Mouse (Mus musculus) adrenal gland, postnatal 4 days (tissue): ENCODE results near the gene Ttn. TPM values are rescaled to one million over a fixed set of nuclear protein-coding genes. Genes with fewer than 3 reads are reported as not detected.
"Not testable (repeated sequence)": the region's sequence is repeated elsewhere in the genome, so short reads cannot be mapped to it uniquely, and the experiment has no call there.

Experiments
- DNase-seq, 2 experiments: peaks; one replicate each; pipeline ENCODE4 v3.0.0; 2021 to 2022; ENCODE audit warnings: low spot score in 2 of 2, mixed read lengths in 2 of 2
- long read RNA-seq, 2 experiments: library from polyadenylated mRNA; stranded (forward); transcript quantifications; one replicate each; pipeline ENCODE4 v2.0.0; 2021
- total RNA-seq, 2 experiments: library from RNA; stranded (reverse); gene quantifications; 2 replicates each; pipeline ENCODE4 v1.2.3; 2021

Ttn gene
- 100 to 1,000 TPM in 1 of 2 experiments, 10 to 100 TPM in 1; 35.7 to 175 TPM for total RNA-seq
- long read RNA-seq, experiment 1, partial matches to known transcripts = 3 of 8 reads
- long read RNA-seq, experiment 1, other reads (novel, unspliced or antisense) = 5 of 8 reads
- long read RNA-seq, experiment 2, partial matches to known transcripts = 4 of 4 reads
- long read RNA-seq, experiment 2, other reads (novel, unspliced or antisense) = 0 of 4 reads

DNA sequence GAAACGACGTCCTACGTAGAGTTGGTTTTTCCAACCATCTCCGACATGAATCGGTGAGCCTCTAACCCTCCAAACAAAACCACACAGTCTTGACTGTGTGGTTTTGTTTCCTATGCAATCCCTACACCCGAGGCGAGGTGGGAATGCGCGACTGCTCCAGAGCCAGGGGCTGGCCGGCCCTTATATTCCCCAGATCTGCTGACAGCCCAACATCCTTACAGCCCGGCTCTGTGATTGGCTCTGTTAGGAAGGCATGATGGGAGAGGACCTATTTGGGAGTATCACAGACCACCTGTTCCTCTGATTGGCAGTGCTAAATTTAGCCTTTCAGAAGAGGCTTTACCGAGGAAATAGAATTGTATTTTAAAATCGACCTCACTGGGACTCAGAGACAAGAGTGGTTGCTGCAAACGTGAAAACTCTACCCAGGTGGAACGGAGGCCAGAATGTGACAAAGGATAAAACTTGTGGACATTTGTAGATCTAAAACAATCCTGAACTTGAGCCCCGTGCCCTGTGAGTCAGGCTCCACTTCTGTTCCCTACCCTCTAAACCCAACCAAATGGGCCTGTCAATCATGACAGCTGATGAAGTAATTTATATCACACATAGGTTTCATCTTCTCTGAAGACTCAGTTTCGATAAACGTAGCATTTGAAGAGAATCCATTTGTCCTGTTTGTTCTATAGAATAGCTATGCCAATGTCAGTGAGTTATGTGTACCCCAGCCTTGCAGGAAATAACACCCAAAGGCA, at the start of gene Ttn:
TSS of gene Ttn (minus strand) at position 157 of the 755 bp plus-strand sequence.
- DNase-seq = no peak

DNA sequence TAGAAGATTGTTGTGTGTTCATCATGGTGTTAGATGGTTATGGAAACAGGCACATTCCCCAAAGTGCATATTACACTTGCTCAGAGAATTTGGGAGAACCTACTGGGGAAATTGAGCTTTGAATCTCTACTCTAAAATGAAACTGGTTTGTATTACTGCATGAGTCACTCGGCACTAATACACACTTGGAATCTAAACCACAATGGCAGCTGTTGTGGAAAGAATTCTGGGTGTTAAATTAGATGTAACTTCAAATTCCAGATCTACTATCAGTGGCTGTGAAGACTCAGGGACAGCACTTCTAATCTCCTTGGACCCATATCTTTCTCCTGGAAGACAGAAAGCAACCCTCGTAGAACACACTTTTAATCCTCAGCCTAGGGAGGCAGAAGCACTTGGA, 38.3 kb upstream of the Ttn start:
- no peak for DNase-seq

DNA sequence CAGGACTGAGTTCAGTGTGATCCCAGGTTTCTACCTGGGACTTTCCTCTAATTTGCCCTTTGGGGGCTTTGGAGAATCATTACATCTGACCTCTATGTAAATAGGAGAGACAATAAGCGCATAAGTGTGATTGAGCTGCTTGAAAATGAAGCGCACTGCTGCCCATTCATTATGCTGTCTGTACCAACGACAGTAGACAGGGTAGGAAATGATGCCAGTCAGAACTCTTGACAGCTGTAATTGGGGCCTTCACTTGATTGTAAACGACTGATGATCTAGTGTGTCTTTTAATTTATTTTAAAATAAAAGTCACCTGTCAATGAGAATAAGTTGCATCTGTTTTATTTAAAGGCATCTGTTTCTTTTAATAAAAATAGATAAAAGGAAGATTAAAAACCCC, 35.4 kb upstream of the Ttn start:
- no peak for DNase-seq

DNA sequence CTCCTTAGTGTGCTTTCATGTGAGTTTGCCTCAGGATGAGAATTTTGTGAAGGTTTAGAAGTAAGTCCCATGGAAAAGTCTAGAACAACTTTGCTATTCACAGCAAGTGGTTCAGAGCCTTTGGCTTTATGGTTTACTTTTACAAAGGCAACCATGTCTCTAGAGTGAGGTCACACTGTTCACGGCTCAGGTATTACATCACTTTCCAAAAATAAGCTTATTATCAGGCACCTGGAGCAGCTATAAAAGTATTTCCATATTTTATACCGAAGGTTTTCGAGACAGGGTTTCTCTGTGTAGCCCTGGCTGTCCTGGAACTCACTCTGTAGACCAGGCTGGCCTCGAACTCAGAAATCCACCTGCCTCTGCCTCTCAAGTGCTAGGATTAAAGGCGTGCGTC, 31.1 kb upstream of the Ttn start:
- DNase-seq = not testable (repeated sequence)

DNA sequence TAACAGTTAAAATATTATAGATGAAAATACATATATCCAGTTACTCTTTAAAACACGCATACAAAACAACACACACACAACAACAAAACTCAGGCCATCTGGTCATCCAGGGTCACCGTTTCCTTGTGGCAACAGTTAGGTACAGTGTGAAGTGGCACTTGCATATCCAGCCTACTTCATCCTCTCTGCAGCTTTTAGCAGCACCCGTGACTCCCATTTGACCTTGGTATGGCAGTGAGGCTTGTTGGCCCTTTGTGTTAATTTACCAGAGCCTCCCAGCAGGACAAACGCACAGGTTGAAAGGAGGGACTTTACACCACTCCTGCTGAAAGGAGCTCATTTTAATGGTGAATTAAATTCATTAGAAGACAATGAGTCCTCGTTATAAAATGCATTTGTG, 29.6 kb upstream of the Ttn start:
- DNase-seq = no peak

DNA sequence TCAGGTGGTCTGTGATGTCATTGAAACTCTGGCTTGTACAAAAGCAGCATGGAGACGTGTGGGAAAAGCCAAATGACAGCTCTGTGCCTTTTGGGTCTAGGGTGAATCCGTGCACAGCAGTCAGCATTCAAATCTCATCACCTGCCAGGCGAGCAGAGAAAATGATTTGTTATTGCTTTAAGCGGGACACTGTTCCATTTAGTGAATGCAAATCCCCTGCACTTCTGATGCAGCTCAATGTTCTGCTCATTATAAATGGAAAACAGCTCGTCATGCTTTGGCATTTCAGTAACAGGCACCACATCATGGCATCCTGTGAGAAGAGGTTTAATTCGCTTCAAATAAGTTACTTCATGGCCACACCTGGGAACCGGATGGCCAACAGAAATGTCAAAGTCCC, 24.7 kb upstream of the Ttn start:
- DNase-seq = no peak

DNA sequence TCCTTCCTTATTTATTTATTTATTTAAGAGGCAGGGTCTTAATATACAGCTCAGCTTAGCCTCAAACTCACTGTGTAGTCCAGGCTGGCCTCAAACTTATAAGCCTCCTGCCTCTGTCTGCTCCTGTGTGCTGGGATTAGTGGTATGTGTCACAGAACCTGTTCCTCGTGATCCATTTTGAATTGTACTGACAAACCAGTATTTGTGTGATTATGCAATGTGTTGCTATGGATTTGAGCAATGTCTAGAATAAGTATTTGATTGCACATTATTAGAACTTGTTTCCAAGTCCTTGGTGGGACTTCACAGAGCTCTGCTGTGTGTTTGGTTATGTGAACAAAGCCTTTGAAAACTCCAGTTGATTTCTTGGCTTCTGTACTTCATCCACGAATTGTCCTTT, 20.8 kb upstream of the Ttn start:
- DNase-seq = no peak

DNA sequence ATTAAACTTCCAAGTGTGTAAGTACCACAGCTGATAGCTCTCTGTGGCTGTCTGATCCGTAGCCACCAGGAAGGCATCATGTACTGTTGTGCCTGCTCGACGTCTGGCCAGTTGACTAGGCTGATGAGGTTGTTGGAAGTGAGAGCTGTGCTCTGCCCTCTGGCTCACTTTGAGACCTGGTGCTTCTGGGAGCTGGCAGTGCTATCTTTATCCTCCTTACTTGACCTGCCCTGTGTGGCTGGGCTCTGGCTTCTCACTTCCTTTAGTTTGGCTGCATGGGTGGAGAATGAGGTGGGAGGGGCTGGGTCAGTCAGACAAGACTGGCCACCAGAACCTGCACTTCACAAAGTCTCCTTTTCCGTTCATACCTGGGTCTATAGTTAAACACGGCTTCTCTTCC, 16.0 kb upstream of the Ttn start:
- DNase-seq = no peak

DNA sequence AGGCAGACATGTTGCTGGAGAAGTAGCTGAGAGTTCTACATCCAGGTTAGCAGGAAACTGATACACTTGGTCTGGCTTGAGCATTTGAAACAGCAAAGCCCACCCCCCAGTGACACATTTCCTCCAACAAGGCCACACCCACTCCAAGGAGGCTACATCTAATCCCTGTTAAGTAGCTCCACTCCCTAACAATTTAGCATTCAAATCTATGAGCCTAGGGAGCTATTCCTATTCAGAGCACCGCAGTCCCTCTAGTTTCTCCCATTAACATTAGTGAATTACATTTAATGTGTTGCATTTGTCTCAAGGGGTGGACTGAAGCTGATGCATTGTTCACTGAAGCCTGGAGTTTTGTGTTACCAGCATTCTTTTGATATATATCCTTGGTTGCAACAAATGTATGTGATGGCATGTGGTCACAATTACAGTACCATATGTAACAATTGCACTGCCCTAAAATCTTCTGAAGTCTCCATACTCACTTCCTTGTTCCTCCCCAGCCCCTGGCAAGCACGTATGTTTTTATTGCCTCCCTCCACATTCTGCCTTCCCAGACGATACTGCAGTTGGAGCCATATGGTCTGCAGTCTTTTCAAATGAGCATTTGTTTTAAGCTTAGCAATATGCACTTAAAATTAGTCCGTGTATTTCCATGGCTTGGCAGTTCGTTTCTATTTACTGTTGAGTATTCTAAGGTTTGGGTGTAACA, 10.3 kb upstream of the Ttn start:
- DNase-seq = no peak

DNA sequence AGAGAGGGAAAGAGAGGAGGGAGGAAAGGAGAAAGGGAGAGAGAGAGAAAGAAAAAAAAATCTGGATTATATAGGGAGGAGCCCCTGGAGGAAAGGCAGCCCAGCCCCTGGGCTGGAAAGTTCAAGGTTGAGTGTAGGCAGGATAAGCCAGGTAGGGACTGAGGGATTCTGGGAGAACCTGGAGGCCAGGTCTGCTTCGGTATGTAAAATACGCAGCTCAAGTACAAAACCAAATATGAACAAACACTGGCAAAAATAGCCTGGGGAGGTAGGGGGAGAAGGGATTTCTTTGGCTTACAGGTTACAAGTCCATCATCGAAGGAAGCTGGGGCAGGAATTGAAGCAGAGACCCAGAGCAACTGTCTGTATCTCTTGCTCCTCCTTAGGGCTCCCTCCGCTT, 5.0 kb upstream of the Ttn start:
- no peak for DNase-seq

DNA sequence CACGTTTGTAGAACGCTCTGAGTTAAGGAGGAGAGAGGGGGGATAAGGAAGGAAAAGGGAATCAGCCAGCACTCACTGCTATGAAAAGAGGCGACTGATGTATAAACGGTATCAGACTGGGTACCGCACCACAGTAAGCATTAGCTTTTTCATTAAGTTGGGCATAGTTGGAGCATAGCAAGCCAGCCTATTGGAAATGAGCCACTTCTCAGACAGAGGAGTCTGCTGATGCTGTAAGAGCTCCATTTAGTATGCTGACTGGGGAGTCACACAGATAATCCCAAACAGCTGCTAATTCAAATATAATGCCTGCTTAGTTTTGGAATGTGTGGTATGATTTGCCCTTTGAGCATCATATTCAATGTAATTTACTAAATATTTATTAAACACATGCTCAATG, 2.0 kb upstream of the Ttn start:
- DNase-seq = no peak

DNA sequence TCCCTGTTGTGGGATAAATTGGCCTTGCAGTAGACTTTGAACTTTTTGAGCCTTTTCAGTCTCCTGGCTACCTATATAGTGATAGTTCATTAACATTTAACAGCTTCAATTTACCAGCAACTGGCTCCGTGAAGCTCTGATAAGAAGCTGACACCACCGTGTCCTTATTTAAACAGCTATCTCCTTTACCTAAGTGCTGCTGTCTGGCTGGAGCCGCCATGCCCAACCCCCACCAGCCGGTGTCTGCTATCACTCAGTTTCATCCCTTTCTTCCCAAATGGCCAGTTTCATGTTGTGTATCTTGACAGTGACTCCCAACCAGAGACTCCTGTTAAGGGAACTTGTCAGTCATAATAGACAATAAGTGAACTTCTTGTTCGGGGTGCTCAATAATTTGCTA, 1.3 kb upstream of the Ttn start:
- DNase-seq = no peak

DNA sequence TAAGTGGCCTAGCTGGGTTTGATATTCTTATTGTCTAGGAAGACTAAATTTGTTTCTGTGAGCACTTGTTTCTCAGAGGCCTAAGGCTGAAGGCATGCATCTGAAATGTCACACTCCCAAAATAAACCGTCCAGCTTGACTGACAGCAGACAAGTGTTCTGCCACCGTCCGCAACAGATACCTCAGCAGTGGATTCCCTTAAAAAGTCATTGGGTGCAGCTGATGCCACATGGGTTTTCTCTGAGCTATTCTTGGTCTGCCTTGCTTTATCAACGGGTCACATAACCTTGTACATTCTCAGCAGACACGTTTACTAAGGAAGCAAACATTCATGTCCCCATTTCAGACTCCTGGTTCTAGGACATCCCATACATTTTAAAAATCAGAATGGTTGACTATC, 630 bp downstream of the Ttn start:
- DNase-seq = no peak

DNA sequence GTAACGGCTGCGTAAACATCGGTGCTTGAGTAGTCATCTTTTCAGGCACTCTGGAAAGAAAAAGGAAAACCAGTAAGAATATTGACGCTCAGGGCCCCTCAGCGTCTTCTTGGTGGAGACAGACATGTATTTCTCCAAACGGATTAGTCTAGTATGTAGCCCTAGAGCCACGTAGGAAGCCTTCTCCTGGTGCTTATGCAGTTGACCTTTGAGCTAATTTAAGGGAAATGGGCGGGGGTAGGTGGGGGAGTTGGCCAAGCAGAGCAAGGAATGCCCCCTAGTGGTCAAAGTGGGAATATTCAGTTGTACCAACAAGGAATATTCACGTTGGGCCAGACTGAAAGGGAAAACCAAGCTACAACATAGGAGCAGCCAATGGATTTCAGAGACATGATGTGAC, 2.2 kb downstream of the Ttn start:
- no peak for DNase-seq

DNA sequence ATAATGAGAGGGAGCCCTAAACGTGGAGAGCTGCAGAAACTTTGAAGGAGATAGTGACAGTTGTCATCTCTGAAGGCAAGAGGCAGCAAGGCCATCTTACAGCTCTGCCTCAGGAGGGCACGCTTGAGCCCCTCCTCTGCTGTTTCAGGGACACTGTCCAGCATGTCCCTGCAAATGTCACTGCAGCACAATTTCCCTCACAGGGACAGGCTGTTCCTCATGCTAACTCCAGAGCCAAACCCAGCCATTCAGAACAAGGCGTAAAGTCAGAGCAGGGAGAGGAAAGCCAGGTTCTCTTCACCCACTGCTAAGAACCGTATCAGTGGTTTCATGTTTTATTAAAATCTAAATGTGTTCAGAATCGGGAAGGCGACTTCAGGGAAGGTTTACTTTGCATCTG, 4.7 kb downstream of the Ttn start:
- no peak for DNase-seq

DNA sequence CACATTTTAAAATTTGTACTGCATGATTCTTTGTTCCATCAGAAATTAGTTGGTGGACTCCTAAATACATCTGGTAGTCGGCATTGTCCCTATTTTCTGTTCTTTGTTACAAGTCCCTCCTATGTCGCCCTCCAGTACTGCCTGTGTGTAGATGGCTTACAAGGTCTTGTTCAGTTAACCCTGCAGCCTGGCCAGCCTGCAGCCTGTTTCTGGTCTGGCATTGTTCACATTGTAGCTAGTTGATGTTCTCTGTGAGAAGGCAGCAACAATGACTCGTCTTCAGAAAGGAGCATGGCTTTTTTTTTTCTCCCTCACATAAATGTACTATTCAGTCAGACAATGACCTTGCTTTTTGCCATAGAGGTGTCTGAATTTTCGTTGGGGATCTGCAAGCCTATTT, 10.3 kb downstream of the Ttn start:
- no peak for DNase-seq

DNA sequence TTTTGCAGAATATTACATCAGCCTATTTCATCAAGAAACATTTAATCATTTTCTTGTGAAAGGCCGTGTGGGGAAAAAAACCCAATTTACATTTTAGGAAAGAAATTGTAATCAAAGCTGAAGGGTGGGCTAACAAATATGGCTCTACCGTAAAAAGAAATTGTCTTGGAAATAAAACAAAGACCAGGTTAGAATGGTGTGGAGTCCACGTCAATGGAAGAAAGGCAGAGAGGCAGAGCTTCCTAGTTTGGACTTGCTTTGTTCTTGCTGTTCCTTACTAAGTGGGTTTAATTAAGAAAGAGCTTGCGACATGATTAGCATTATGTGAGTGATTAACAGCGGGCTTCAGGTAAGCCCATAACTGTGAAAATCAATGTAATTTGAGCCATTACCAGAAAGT, 11.3 kb downstream of the Ttn start:
- DNase-seq = no peak

DNA sequence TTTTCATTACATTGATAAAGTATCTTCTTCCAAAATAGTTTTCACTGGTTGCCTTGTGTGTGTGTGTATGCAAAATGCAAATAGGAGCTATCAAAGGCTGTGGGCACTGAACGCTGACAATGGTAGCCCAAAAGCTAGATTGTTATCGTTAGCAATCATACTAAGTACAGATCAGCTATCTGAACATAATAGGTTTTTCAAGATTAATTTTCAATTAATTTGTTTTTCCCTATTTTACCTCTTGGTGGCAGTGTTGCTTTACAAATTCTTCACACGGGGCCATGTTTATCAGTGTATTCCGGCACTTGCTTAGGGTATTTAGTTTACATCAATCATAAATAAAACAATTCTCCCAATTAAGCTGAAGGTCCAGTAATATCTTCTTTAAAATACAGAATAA, 11.7 kb downstream of the Ttn start:
- no peak for DNase-seq

DNA sequence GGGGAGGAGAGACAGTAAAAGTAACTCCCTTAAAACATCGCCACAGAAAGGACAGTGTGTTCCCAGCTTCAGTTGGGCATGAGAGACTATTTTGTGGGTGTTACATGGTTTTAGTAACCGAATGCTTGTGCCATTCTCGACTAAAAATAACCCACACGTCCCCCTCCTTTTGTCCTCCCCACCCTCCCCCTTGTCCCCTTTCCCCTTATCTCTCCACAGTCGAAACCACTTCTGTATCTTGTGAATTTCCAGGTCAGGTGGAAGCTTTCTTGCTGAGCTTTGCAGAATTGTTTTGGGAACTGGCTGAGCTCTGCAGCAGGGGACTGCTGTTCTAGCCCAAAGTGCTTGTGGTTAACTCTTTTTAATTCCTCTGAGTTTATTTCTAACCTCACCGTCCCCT, 12.1 kb downstream of the Ttn start:
- DNase-seq = no peak

DNA sequence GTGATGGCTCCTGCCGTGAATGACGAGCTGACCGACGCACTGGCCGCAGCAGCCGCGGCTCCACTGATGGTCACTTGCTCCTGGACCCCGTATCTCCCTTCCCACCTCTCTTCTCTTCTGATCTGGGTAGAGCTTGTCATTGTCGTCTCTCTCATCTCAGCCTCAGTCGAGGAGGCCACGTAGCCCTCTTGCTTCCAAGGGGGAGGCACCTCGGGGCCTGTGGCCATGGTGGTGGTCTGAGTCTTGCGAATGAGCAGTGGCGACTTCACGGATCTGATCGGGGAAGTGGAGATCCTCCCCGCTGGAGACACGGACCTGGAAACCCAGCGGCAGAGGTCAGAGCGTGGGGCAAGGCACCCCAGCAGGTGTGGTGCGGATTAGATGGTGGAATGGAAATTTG, 12.7 kb downstream of the Ttn start:
- DNase-seq = no peak

DNA sequence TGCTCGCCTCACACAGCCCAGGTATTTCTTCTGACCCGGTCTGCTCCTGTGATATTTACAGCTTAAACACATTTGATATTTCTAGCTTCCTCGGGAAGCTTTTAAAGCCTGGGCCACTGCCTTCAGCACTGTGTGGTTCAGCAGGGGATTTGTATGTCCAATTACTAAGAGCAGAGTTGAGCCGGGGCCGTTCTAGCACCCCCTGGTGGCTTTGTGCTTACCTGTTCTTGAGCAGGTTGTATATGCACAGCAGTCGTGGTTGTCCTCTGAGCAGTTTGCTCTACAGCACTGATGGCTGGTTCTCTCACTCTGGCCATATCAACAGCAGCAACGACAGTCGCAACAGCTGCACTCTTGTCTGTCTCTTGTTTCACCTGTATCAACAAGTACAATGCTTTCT, 13.4 kb downstream of the Ttn start:
- DNase-seq = peak; percentile 31 to 55

DNA sequence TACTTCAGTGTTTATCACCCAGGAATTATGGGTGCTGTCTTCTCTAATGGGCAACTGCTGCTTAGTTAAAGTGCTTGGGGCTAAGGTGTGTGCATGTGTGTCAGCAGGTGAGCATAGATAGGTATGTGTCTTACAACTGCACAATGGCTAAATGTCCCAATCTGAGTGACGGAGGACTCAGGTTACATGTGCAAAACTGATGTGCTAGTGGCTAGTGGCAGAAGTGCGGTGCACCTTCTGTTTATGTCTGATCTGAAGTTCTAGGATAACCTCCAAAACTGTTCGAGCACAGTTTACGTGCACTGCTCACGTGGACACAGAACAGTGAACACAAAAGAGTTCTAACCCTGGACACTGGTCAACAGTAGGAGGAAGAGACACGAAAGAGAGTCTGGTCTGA, 15.8 kb downstream of the Ttn start:
- DNase-seq = no peak

DNA sequence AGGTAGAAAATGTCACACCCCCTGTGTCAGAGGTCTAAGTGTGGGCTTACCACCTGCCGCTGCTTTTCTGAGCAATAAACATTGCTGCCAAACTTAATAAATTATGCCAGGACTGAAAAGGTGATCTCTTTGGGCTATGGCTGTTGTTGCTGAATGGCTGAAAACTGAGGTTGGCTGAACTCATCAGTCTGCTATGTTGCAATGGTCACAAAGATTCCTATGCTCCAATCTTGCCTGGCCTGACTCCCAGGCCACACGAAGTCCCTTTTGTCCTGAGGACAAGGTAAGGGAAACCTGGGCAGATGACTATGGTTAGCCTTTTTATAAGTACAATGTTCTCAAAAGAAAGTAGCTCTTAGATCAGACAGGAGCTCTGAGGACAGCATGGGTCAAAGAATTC, 16.3 kb downstream of the Ttn start:
- no peak for DNase-seq
